Mouse (Mus musculus): ENCODE results near the gene Iltifb.
"Not testable (repeated sequence)": the region's sequence is repeated elsewhere in the genome, so short reads cannot be mapped to it uniquely, and the experiment has no call there.

Iltifb gene

DNA sequence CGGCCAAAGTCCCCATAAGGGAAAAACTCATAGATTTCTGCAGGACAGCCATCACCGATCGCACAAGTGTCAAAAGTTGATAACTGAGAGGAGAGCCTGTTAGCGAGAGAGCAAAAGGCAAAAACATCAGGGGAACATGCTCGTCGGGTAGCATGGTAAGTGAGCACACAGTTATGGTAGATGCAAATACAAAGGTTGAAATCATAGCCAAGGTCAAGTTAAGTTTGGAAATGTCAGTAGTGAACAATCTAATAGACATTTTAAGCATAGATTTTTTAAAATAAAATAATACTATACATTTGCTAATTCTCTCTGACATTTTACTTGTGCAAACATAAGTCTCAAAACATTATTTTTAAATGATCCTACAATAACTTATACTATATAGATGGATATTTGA lies at the start of gene Iltifb:
Gene Iltifb (minus strand): TSS at position 101 of the 400 bp plus-strand sequence.
- DNase-seq = no peak

DNA sequence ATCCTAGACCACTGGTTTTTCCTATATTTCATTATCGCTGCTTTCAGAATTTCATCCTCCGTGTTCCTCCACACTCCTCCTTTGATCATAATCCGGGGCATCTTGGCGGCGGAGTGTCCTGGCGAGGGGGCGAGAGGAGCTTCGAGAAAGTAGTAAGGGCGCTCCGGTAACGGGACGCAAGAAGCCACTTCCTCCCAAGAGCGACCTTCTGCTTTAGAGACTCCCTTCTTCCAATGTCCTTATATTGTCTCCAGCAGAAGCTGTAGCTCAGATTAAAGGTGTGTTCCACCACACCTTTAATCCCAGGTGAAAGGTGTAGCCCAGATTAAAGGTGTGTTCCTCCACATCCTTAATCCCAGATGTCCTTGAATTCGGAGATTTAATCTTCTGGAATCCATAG lies 48.3 kb upstream of the Iltifb start, which contains the start of gene Gm9046:
Gene Gm9046 (minus strand): TSS at position 101 of the 400 bp plus-strand sequence.
- DNase-seq = not testable (repeated sequence)

DNA sequence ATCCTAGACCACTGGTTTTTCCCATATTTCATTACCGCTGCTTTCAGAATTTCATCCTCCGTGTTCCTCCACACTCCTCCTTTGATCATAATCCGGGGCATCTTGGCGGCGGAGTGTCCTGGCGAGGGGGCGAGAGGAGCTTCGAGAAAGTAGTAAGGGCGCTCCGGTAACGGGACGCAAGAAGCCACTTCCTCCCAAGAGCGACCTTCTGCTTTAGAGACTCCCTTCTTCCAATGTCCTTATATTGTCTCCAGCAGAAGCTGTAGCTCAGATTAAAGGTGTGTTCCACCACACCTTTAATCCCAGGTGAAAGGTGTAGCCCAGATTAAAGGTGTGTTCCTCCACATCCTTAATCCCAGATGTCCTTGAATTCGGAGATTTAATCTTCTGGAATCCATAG lies 42.9 kb upstream of the Iltifb start, which contains the start of gene Gm9045:
Gene Gm9045 (minus strand): TSS at position 101 of the 400 bp plus-strand sequence.
- DNase-seq = not testable (repeated sequence)

DNA sequence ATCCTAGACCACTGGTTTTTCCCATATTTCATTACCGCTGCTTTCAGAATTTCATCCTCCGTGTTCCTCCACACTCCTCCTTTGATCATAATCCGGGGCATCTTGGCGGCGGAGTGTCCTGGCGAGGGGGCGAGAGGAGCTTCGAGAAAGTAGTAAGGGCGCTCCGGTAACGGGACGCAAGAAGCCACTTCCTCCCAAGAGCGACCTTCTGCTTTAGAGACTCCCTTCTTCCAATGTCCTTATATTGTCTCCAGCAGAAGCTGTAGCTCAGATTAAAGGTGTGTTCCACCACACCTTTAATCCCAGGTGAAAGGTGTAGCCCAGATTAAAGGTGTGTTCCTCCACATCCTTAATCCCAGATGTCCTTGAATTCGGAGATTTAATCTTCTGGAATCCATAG lies 37.5 kb upstream of the Iltifb start, which contains the start of gene Gm9044:
Gene Gm9044 (minus strand): TSS at position 101 of the 400 bp plus-strand sequence.
- not testable (repeated sequence) for DNase-seq

GRCm38 (mm10) chr10:118326869-118327268 lies 32.0 kb upstream of the Iltifb start, which contains the start of gene Gm9040:
Gene Gm9040 (minus strand): TSS chr10:118326969.
- not testable (repeated sequence) for DNase-seq

- no peak for DNase-seq
These were observed 24.2 kb upstream of the Iltifb start for GRCm38 (mm10) chr10:118319024-118319423.

DNA sequence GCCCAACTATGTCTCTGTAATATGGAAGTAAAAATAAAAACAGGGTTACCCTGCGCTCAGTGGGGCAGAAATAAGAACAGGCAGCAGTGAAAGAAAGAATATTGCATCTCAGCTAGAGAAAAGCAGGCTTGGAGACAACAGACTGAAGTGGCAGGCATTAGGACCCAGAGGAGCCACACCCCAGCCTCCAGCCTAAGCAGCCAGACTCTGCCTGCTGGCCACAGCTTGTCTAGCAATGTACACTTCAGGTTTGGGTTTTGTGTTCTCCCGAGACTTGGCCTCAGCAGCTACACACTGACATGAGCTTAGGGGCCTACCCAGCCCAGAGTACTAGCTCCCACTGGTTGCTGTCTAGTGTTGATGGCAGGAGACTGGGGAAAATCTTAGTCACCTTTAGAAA lies 7.3 kb upstream of the Iltifb start:
- DNase-seq = not testable (repeated sequence)

GRCm38 (mm10) chr10:118283016-118283415 lies 11.8 kb downstream of the Iltifb start:
- not testable (repeated sequence) for DNase-seq

DNA sequence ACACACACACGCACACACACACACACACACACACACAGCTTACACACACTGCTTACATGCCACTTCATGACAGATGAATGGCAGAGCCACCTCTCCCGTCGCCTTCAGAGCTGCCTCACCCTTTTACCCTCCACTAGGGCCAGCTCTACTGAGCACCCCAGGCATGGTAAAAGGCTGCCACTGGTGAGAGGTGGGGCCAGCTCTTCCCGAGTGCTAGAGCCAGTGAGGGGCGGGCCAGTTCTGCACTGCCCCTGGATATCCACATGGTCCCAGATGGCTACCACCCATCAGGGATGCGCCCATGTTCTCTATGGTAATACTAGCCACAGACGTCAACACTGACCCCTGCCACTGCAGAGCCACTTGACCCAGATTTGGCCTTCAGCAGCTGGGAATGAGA lies 12.3 kb downstream of the Iltifb start:
- DNase-seq = not testable (repeated sequence)

DNA sequence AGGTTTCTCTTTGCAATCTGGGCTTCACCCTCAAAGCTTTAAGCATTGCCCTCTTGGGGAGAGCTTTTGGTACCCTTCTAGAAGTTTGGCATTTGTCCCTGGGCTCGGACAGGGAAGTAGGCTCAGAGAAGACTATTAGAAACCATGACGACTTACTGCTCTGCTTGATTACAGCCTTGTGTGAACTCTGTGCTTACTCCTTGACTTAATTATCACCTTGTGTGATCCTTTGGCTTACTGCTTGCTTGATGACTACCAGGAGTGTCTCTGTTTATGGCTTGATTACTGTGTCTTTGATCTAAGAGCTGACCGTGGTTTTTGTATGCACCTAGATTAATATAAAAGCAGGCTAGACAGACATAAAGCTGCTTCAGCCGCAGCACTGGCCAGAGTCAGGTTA lies 16.8 kb downstream of the Iltifb start:
- not testable (repeated sequence) for DNase-seq

- not testable (repeated sequence) for DNase-seq
These were observed 23.4 kb downstream of the Iltifb start for GRCm38 (mm10) chr10:118271416-118271815.

DNA sequence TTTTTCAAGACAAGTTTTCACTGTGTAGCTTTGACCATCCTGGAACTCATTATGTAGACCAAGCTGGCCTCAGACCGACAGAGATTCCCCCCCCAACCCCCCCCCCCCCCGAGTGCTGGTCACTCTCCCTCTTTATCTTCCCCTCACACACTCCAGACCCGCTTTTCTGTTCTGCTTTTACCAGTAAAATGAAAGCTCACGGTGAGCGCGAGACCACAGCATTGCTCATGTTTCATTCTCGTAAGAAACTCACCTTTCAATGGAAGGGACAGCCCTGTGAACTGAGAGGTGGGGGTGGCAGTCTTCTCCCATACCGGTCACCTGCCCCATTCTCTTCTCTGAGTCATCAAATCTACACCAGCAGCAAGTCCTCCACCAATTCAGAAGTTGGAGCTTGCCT lies 26.0 kb downstream of the Iltifb start:
- not testable (repeated sequence) for DNase-seq

DNA sequence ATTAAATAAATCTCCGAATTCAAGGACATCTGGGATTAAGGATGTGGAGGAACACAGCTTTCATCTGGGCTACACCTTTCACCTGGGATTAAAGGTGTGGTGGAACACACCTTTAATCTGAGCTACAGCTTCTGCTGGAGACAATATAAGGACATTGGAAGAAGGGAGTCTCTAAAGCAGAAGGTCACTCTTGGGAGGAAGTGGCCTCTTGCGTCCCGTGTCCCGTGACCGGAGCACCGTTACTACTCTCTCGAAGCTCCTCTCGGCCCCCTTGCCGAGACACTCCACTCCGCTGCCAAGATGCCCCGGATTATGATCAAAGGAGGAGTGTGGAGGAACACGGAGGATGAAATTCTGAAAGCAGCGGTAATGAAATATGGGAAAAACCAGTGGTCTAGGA lies 36.5 kb downstream of the Iltifb start, which contains the start of gene Gm32802:
Gene Gm32802 (plus strand): TSS at position 301 of the 400 bp plus-strand sequence.
- not testable (repeated sequence) for DNase-seq

DNA sequence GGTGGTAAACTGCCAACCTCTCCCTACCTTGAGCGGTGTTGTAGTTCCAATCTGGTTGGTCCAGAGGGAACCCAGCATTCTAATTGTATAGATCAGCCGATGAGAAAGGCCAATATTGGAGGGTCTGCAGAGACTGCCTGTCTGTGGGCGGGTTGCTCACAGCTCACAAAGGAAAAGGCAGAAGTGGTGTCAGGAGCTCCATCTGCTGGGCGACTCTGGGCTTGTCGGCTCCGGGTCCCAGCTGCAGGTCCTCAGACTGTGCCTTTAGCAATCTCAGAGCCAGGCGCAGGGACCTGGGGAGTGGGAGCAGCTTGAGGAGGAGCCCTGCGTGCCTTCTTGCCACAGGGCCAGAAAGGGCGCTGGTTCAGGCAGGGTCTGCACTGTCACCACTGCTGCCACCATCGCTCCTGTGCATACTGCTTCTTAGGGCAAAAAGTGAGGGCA lies 44.0 kb downstream of the Iltifb start:
- no peak for DNase-seq

DNA sequence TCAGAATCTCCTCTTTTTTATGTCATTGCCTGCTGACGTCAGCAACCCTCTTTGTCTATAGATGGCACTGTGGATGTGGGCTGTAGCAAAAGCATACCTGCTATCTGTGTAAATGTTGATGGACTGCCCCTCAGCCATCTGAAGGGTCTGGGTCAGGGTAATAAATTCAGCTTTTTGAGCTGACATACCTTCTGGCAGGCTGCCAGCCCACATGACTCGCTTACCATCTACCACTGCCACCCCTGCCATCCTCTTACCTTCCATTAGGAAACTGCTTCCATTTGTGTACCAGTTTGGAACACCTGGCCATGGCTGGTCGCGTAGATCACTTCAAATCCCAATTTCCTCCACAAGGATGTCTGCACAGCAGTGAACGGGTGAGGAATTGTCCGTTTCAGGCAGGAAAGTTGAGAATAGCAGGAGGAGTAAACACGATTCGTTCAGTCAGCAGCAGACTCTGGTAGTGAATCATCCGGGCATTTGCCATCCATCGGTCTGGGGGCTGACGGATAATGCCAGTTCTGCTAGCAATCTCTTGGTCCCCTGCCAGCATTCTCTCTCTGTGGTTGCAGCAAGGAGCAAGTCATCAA lies 45.7 kb downstream of the Iltifb start:
- DNase-seq = not testable (repeated sequence)

DNA sequence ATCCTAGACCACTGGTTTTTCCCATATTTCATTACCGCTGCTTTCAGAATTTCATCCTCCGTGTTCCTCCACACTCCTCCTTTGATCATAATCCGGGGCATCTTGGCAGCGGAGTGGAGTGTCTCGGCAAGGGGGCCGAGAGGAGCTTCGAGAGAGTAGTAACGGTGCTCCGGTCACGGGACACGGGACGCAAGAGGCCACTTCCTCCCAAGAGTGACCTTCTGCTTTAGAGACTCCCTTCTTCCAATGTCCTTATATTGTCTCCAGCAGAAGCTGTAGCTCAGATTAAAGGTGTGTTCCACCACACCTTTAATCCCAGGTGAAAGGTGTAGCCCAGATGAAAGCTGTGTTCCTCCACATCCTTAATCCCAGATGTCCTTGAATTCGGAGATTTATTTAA lies 54.2 kb downstream of the Iltifb start, which contains the start of gene Gm32717:
Gene Gm32717 (minus strand): TSS at position 101 of the 400 bp plus-strand sequence.
- DNase-seq = not testable (repeated sequence)

All from cerebellum, adult 11-12 months (tissue).